Comparison of ENCODE assay signal across 9 mouse cellular contexts in genomic region chr5:150384272-150385215, GRCm38 (mm10).
DNase-seq lines count a peak whose midpoint lies in the region; ATAC-seq and TF ChIP-seq lines count a peak whose summit lies in the region.
"Had no signal": no experiment of that assay in that cellular context is flagged by ENCODE, and none has a peak within 500 bp of the region (broad histone marks: within the 10 kb centered on the region; RNA-seq: fewer than 3 reads in every experiment).

No protein-coding gene starts in this region.

- no peak overlapping the region for H3K9ac ChIP-seq in hindbrain, postnatal 0 days (replicated peaks; ENCODE audit: low read length)
- no peak overlapping the region for H3K9ac ChIP-seq in hindbrain, embryonic 12.5 days
- H3K9ac ChIP-seq in MEL (ENCODE audit: control insufficient read depth, low read depth, low read length, poor library complexity, severe bottlenecking): no peak overlapping the region
- no peak overlapping the region for H3K9ac ChIP-seq in lung, embryonic 16.5 days (ENCODE audit: low read length)
- H3K9ac ChIP-seq: midbrain, embryonic 12.5 days had no signal

- no peak for TF ChIP-seq POLR2A in MEL (IDR thresholded peaks at IDR 0.05; ENCODE audit: control insufficient read depth in 1 of 2, insufficient read depth in 1 of 2, low read depth in 1 of 2, low read length in 2 of 2, poor library complexity in 1 of 2)
- no peak for TF ChIP-seq POLR2A in cortical plate, adult 2 months (IDR thresholded peaks at IDR 0.05; ENCODE audit: extremely low read depth, insufficient read depth, low read length)

- no peaks in the 10 kb centered on the region for H3K9me3 ChIP-seq in hindbrain, postnatal 0 days (ENCODE audit: low read length)
- H3K9me3 ChIP-seq in hindbrain, embryonic 12.5 days (replicated peaks): no peaks in the 10 kb centered on the region
- no peaks in the 10 kb centered on the region for H3K9me3 ChIP-seq in MEL (replicated peaks; ENCODE audit: insufficient read depth, low read length)
- no peaks in the 10 kb centered on the region for H3K9me3 ChIP-seq in lung, embryonic 16.5 days (ENCODE audit: control insufficient read depth, low read length)
- H3K9me3 ChIP-seq: midbrain, embryonic 12.5 days had no signal

- H3K4me1 ChIP-seq in hindbrain, postnatal 0 days (ENCODE audit: insufficient read depth, low read length): no peaks in the 10 kb centered on the region
- 0 out of 2 replicates have a peak, but pooled peaks cover 3% of the 10 kb centered on the region for H3K4me1 ChIP-seq in hindbrain, embryonic 12.5 days
- H3K4me1 ChIP-seq in MEL (ENCODE audit: control insufficient read depth in 1 of 2, insufficient read depth in 2 of 2, low read length in 2 of 2): peaks cover 12 to 15% of the 10 kb centered on the region in 2 experiments
- no peaks in the 10 kb centered on the region for H3K4me1 ChIP-seq in cortical plate, adult 2 months (ENCODE audit: control insufficient read depth, insufficient read depth, low read length)
- H3K4me1 ChIP-seq in lung, embryonic 16.5 days (replicated peaks; ENCODE audit: control insufficient read depth, insufficient read depth, low read length): peaks cover 14% of the 10 kb centered on the region
- H3K4me1 ChIP-seq: midbrain, embryonic 12.5 days had no signal

- no peak overlapping the region for H3K4me3 ChIP-seq in hindbrain, postnatal 0 days (ENCODE audit: low read length)
- no peak overlapping the region for H3K4me3 ChIP-seq in hindbrain, embryonic 12.5 days
- H3K4me3 ChIP-seq in MEL (ENCODE audit: control insufficient read depth in 1 of 2, insufficient read depth in 1 of 2, low read depth in 2 of 2, low read length in 2 of 2): no peak overlapping the region
- no peak overlapping the region for H3K4me3 ChIP-seq in cortical plate, adult 2 months (ENCODE audit: insufficient read depth, low read length)
- no peak overlapping the region for H3K4me3 ChIP-seq in lung, embryonic 16.5 days (ENCODE audit: low read length)
- H3K4me3 ChIP-seq: midbrain, embryonic 12.5 days had no signal

- WGBS in hindbrain, postnatal 0 days: 66% methylated on average over 17 of the region's 17 CpGs
- WGBS in hindbrain, embryonic 12.5 days: 75% methylated on average over 17 of the region's 17 CpGs
- 26% methylated on average over 17 of the region's 17 CpGs for WGBS in lung, embryonic 16.5 days

- no peak for TF ChIP-seq CTCF in hindbrain, postnatal 0 days (IDR thresholded peaks at IDR 0.05; ENCODE audit: low read depth)
- TF ChIP-seq CTCF in MEL (IDR thresholded peaks at IDR 0.05 in 2 of 3, conservative IDR thresholded peaks at IDR 0.05 in 1 of 3; ENCODE audit: control insufficient read depth in 1 of 3, insufficient read depth in 1 of 3, low read depth in 2 of 3, low read length in 3 of 3, poor library complexity in 1 of 3, severe bottlenecking in 1 of 3): no peak
- TF ChIP-seq CTCF in cortical plate, adult 2 months (IDR thresholded peaks at IDR 0.05; ENCODE audit: extremely low read depth, insufficient read depth, low read length): no peak

- peak overlapping the region; percentile 45; the same call in 1 of the 2 replicates for H3K27ac ChIP-seq in hindbrain, postnatal 0 days
- no peak overlapping the region for H3K27ac ChIP-seq in hindbrain, embryonic 12.5 days
- no peak overlapping the region; the same call in 1 of the 2 replicates for H3K27ac ChIP-seq in MEL (ENCODE audit: control insufficient read depth, low read depth, low read length)
- peak overlapping the region; percentile 65 for H3K27ac ChIP-seq in cortical plate, adult 2 months (ENCODE audit: insufficient read depth, low read length)
- peak overlapping the region; percentile 52 for H3K27ac ChIP-seq in lung, embryonic 16.5 days (ENCODE audit: low read length)
- H3K27ac ChIP-seq: midbrain, embryonic 12.5 days had no signal

- H3K79me2 ChIP-seq in MEL (ENCODE audit: control insufficient read depth, insufficient read depth, low read length, poor library complexity): no peaks in the 10 kb centered on the region

- no peak for TF ChIP-seq RAD21 in MEL (IDR thresholded peaks at IDR 0.05; ENCODE audit: low read depth, low read length)

- no peaks in the 10 kb centered on the region for H3K27me3 ChIP-seq in hindbrain, postnatal 0 days (ENCODE audit: insufficient read depth, low read length)
- H3K27me3 ChIP-seq in hindbrain, embryonic 12.5 days: no peaks in the 10 kb centered on the region
- H3K27me3 ChIP-seq in MEL (ENCODE audit: control insufficient read depth in 1 of 2, insufficient read depth in 2 of 2, low read length in 2 of 2): no peaks in the 10 kb centered on the region
- H3K27me3 ChIP-seq in lung, embryonic 16.5 days (ENCODE audit: control insufficient read depth, insufficient read depth, low read depth, low read length): no peaks in the 10 kb centered on the region
- H3K27me3 ChIP-seq: midbrain, embryonic 12.5 days had no signal

- H3K4me2 ChIP-seq in hindbrain, postnatal 0 days (ENCODE audit: low read depth, low read length): no peak overlapping the region
- H3K4me2 ChIP-seq in hindbrain, embryonic 12.5 days (replicated peaks): no peak overlapping the region
- 0 out of 2 replicates have a peak overlapping the region, but pooled peaks have one; percentile 12 for H3K4me2 ChIP-seq in lung, embryonic 16.5 days (ENCODE audit: low read depth, low read length)
- H3K4me2 ChIP-seq: midbrain, embryonic 12.5 days had no signal

- H3K36me3 ChIP-seq in hindbrain, postnatal 0 days (ENCODE audit: insufficient read depth, low read length): peaks cover 64% of the 10 kb centered on the region
- H3K36me3 ChIP-seq in hindbrain, embryonic 12.5 days: peaks cover 44% of the 10 kb centered on the region
- H3K36me3 ChIP-seq in MEL (ENCODE audit: control insufficient read depth in 1 of 2, insufficient read depth in 2 of 2, low read length in 2 of 2): peaks cover 0 to 14% of the 10 kb centered on the region in 2 experiments; a peak in 2 of 4 replicates
- no peaks in the 10 kb centered on the region for H3K36me3 ChIP-seq in lung, embryonic 16.5 days (ENCODE audit: control insufficient read depth, insufficient read depth, low read length)

- peak; percentile 69 to 81 for TF ChIP-seq EP300 in MEL (IDR thresholded peaks at IDR 0.05; ENCODE audit: low read depth in 1 of 2, low read length in 2 of 2)

- DNase-seq in hindbrain, postnatal 0 days (ENCODE audit: low spot score): no peak
- DNase-seq in MEL (ENCODE audit: low read depth, low spot score): peak; percentile 61
- DNase-seq in spleen, adult 18-20 months: no peak

- ATAC-seq in hindbrain, postnatal 0 days: no peak
- ATAC-seq in hindbrain, embryonic 12.5 days (ENCODE audit: low FRiP score): no peak
- ATAC-seq in lung, embryonic 16.5 days (ENCODE audit: low read depth): peak; percentile 82
- no peak for ATAC-seq in CD4-positive, CD25-positive, alpha-beta regulatory T cell, adult 4 months
- ATAC-seq: forebrain, embryonic 16.5 days had no signal

TF ChIP-seq in MEL, 35 proteins besides CTCF, POLR2A, EP300 and RAD21:
- TF ChIP-seq JUND (IDR thresholded peaks at IDR 0.05; ENCODE audit: low read depth, low read length) (no peak), SIN3A (IDR thresholded peaks at IDR 0.05; ENCODE audit: low read length) (peak; percentile 29; the same call in 1 of the 2 replicates), MXI1 (IDR thresholded peaks at IDR 0.05; ENCODE audit: low read depth, low read length) (peak; percentile 40; the same call in 1 of the 2 replicates), NRF1 (IDR thresholded peaks at IDR 0.05; ENCODE audit: insufficient read depth, low read depth, low read length, poor library complexity, severe bottlenecking) (no peak), MEF2A (IDR thresholded peaks at IDR 0.05; ENCODE audit: extremely low read depth, insufficient replicate concordance, low read depth, low read length, poor library complexity, severe bottlenecking) (peak; percentile 59; the same call in 1 of the 2 replicates), TBP (IDR thresholded peaks at IDR 0.05; ENCODE audit: low read depth, low read length) (no peak), ETS1 (IDR thresholded peaks at IDR 0.05; ENCODE audit: low read depth, low read length) (peak; percentile 86), HCFC1 (IDR thresholded peaks at IDR 0.05; ENCODE audit: low read depth, low read length) (peak; percentile 44; the same call in 1 of the 2 replicates), ZC3H11A (IDR thresholded peaks at IDR 0.05; ENCODE audit: low read depth, low read length) (no peak), TCF12 (IDR thresholded peaks at IDR 0.05; ENCODE audit: low read depth, low read length) (peak; percentile 61; the same call in 1 of the 2 replicates), GATA1 (IDR thresholded peaks at IDR 0.05; ENCODE audit: low read depth, low read length) (peak; percentile 84), RCOR1 (IDR thresholded peaks at IDR 0.05; ENCODE audit: low read depth, low read length) (peak; percentile 61; the same call in 1 of the 2 replicates), MYB (IDR thresholded peaks at IDR 0.05; ENCODE audit: low read depth, low read length) (peak; percentile 52; the same call in 1 of the 2 replicates)

Comparison
In these comparisons a context has a peak if more than half of its experiments do, and no peak if none do; other contexts are left out.
1. H3K27ac ChIP-seq: peak in hindbrain, postnatal 0 days (single experiment), cortical plate, adult 2 months (single experiment) and lung, embryonic 16.5 days (single experiment); none in hindbrain, embryonic 12.5 days (single experiment) and MEL (single experiment).